In the genomic region with DNA sequence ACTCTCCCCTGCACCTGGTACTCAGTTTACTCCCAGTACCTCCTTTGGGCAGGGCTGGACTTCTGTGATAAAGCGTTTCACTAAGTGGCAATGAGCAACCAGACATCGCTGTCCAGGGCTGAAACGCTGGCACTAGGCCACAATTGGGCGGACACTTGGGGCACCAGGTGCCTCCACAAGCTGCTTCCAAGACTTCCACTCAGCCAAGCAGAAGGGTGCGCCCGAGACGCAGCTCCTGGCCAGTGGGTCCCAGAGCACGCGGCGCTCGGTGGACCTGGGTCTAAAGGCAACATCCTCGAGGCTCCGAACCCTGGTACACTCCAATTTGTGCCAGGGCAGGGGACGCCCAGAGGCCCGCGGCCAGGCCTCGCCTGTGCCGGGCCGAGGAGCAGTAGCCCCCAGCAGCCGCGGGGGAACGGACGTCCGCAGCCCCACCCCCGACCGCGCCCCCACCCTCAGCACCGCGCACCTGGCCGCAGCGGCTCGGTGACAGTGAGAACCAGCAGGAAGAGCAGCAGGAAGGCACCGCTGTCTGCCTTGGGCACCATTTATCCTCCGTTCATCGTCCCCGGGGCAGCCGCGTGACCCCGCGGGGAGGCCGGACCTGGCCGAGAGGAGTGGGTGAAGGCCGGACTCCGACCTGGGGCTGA, we compare ENCODE assay signal across 8 mouse cellular contexts. TPM values are rescaled to one million over a fixed set of nuclear protein-coding genes. Genes with fewer than 3 reads are reported as not detected.
DNase-seq lines count a peak whose midpoint lies in the region; ATAC-seq and TF ChIP-seq lines count a peak whose summit lies in the region.

No protein-coding gene starts in this region.

- H3K27me3 ChIP-seq in hindbrain, embryonic 14.5 days (ENCODE audit: control insufficient read depth, insufficient read depth, low read length): no peaks in the 10 kb centered on the region

- ATAC-seq in hindbrain, embryonic 14.5 days (ENCODE audit: low FRiP score): peak; percentile 69

- peak overlapping the region; percentile 98 for H3K9ac ChIP-seq in hindbrain, embryonic 14.5 days

- H3K4me1 ChIP-seq in hindbrain, embryonic 14.5 days (replicated peaks; ENCODE audit: control insufficient read depth, insufficient read depth, low read length): peaks cover 25% of the 10 kb centered on the region

- H3K4me2 ChIP-seq in hindbrain, embryonic 14.5 days (replicated peaks): peak overlapping the region; percentile 92

- peak overlapping the region; percentile 88 for H3K4me3 ChIP-seq in hindbrain, embryonic 14.5 days (replicated peaks; ENCODE audit: low read length)
- peak overlapping the region; percentile 99 for H3K4me3 ChIP-seq in left cerebral cortex, adult 2 months

- H3K36me3 ChIP-seq in hindbrain, embryonic 14.5 days (replicated peaks; ENCODE audit: control insufficient read depth, insufficient read depth): no peaks in the 10 kb centered on the region

- intact Hi-C loops in left cerebral cortex, adult 2 months (cut with DNase I): no loop called here

- no peak for TF ChIP-seq CTCF in left cerebral cortex, adult 2 months (IDR thresholded peaks at IDR 0.05)

- peak; percentile 47 to 57 for DNase-seq in left cerebral cortex, adult 18-20 months (ENCODE audit: low spot score in 2 of 2)
- no peak for DNase-seq in left cerebral cortex, adult 11 months (ENCODE audit: low spot score)
- peak; percentile 93 to 94 for DNase-seq in cerebellum, postnatal 36 days
- peak; percentile 81 for DNase-seq in gastrocnemius, adult 18-20 months (ENCODE audit: low spot score)
- peak; percentile 55 for DNase-seq in hindbrain, embryonic 14.5 days (ENCODE audit: low spot score)
- DNase-seq in left cerebral cortex, adult 2 months (ENCODE audit: extremely low spot score in 1 of 2, low spot score in 2 of 2): peak; percentile 37 to 51
- DNase-seq in lung, postnatal 4 days: peak; percentile 82 to 86
- peak; percentile 67 for DNase-seq in right cerebral cortex, postnatal 14 days

- peak overlapping the region; percentile 96 for H3K27ac ChIP-seq in hindbrain, embryonic 14.5 days
- peak overlapping the region; percentile 99 for H3K27ac ChIP-seq in left cerebral cortex, adult 2 months

- 0% methylated on average over 44 of the region's 44 CpGs for WGBS in hindbrain, embryonic 14.5 days

- no peaks in the 10 kb centered on the region for H3K9me3 ChIP-seq in hindbrain, embryonic 14.5 days (ENCODE audit: control insufficient read depth, low read length)

RNA-seq across cellular contexts. Expression of a gene that starts 0.4 kb away (rescaled TPM):
- total RNA-seq in left cerebral cortex, adult 18-20 months (2021): 1 to 10 TPM; 1.0 to 2.6 TPM
- under 1 TPM; 0.05 to 0.09 TPM for total RNA-seq in gastrocnemius, adult 18-20 months (2021)
- polyA plus RNA-seq in hindbrain, embryonic 14.5 days (2014; fragmentation: Nextera tagmentation; extraction: Ambion mirVana): 0.29 and 0.48 TPM in 2 replicates
- 1 to 10 TPM; 2.3 to 3.2 TPM for total RNA-seq in left cerebral cortex, adult 2 months (2021)

RNA-seq across cellular contexts. Expression of a gene that starts 3.0 kb away (rescaled TPM):
- not detected for total RNA-seq in left cerebral cortex, adult 18-20 months (2021)
- under 1 TPM in 1 of 2 experiments, not detected in 1; 0.07 TPM for total RNA-seq in gastrocnemius, adult 18-20 months (2021)
- polyA plus RNA-seq in hindbrain, embryonic 14.5 days (2014; fragmentation: Nextera tagmentation; extraction: Ambion mirVana): 0.05 and 0.13 TPM in 2 replicates
- not detected for total RNA-seq in left cerebral cortex, adult 2 months (2021)

RNA-seq across cellular contexts. Expression of a gene that starts 7.3 kb away (rescaled TPM):
- total RNA-seq in left cerebral cortex, adult 18-20 months (2021): 100 to 1,000 TPM in 1 of 2 experiments, 10 to 100 TPM in 1; 99.4 to 102 TPM
- 10 to 100 TPM; 20.3 to 21.4 TPM for total RNA-seq in gastrocnemius, adult 18-20 months (2021)
- polyA plus RNA-seq in hindbrain, embryonic 14.5 days (2014; fragmentation: Nextera tagmentation; extraction: Ambion mirVana): 105 TPM in 2 replicates
- 10 to 100 TPM; 93.2 to 99.7 TPM for total RNA-seq in left cerebral cortex, adult 2 months (2021)

RNA-seq across cellular contexts. Expression of a gene that starts 7.4 kb away (rescaled TPM):
- total RNA-seq in left cerebral cortex, adult 18-20 months (2021): not detected
- not detected for total RNA-seq in gastrocnemius, adult 18-20 months (2021)
- polyA plus RNA-seq in hindbrain, embryonic 14.5 days (2014; fragmentation: Nextera tagmentation; extraction: Ambion mirVana): not detected in 2 replicates
- total RNA-seq in left cerebral cortex, adult 2 months (2021): not detected

RNA-seq across cellular contexts. Expression of a gene that starts 20.1 kb away (rescaled TPM):
- total RNA-seq in left cerebral cortex, adult 18-20 months (2021): 10 to 100 TPM; 30.1 to 33.4 TPM
- total RNA-seq in gastrocnemius, adult 18-20 months (2021): 1 to 10 TPM; 5.7 to 6.0 TPM
- 38.9 and 41.0 TPM in 2 replicates for polyA plus RNA-seq in hindbrain, embryonic 14.5 days (2014; fragmentation: Nextera tagmentation; extraction: Ambion mirVana)
- total RNA-seq in left cerebral cortex, adult 2 months (2021): 10 to 100 TPM; 27.8 to 31.8 TPM

Comparison
In these comparisons a context has a peak if more than half of its experiments do, and no peak if none do; other contexts are left out.
1. RNA of a gene that starts 7.3 kb away (total RNA-seq): 99.4 to 102 TPM in left cerebral cortex, adult 18-20 months and 93.2 to 99.7 TPM in left cerebral cortex, adult 2 months; 20.3 to 21.4 TPM in gastrocnemius, adult 18-20 months; every median in the first group is over 4 times any median in the second.